14 mouse cellular contexts compared by ENCODE assay signal in the genomic region with DNA sequence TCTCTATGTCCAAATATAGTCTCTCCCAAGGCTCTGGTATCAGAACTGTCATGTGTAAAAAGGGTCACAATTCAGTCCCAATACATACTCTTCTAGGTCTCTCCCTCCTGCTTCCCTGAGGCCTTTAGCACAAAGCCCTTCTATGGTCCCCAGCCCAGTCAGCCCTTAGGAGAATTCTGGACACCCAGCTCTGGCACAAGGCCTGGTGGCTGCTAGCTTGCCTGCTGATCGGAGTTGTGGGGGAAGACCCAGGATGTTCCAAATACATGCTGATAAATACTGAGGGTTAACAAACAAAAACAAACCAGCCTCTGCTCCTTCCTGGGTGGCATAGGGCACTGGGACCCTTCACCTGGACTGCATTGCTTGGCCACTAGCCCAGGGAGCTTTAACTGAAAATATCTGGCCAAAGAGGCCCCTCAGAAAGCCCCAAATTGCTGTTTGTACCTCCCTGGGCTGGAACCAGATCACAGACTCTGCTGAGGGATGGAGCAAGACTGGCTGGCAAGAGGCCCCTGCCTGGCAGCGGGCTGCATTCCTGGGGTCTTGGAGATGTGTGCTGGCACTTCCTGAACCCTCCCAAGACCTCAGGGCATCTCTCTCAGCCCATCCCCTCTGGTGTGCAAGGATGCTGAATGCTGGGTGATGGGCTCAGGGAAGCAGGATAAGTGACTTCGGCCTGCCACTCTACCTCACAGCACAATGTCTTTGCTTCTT.
DNase-seq lines count a peak whose midpoint lies in the region; ATAC-seq and TF ChIP-seq lines count a peak whose summit lies in the region.
"Had no signal": no experiment of that assay in that cellular context is flagged by ENCODE, and none has a peak within 500 bp of the region (broad histone marks: within the 10 kb centered on the region; RNA-seq: fewer than 3 reads in every experiment).

No protein-coding gene starts in this region.

- H3K9me3 ChIP-seq in neural tube, embryonic 15.5 days (replicated peaks), result no peaks in the 10 kb centered on the region
- H3K9me3 ChIP-seq: heart, embryonic 13.5 days; liver, embryonic 13.5 days had no signal

- peaks cover 6% of the 10 kb centered on the region; the same call in 1 of the 2 replicates for H3K4me1 ChIP-seq in neural tube, embryonic 15.5 days

- no peak for TF ChIP-seq CTCF in left cerebral cortex, adult 2 months (IDR thresholded peaks at IDR 0.05)

- H3K36me3 ChIP-seq in neural tube, embryonic 15.5 days, result no peaks in the 10 kb centered on the region
- H3K36me3 ChIP-seq: heart, embryonic 13.5 days; liver, embryonic 13.5 days had no signal

- H3K9ac ChIP-seq in neural tube, embryonic 15.5 days (replicated peaks), result no peak overlapping the region
- H3K9ac ChIP-seq: heart, embryonic 13.5 days; liver, embryonic 13.5 days had no signal

- no peak overlapping the region for H3K4me3 ChIP-seq in left cerebral cortex, adult 2 months
- H3K4me3 ChIP-seq in neural tube, embryonic 15.5 days (replicated peaks), result no peak overlapping the region
- H3K4me3 ChIP-seq: heart, embryonic 13.5 days; liver, embryonic 13.5 days had no signal

- WGBS in neural tube, embryonic 15.5 days, result 77% methylated on average over 3 of the region's 3 CpGs

- no peak for ATAC-seq in frontal cortex, adult (ENCODE audit: low TSS enrichment)
- ATAC-seq in neural tube, embryonic 15.5 days (ENCODE audit: low FRiP score), result peak; percentile 50; the same call in 1 of the 2 replicates

- peak; percentile 13 to 31 for DNase-seq in frontal cortex, adult 2 months (ENCODE audit: extremely low spot score in 1 of 2, low spot score in 1 of 2)
- DNase-seq in left cerebral cortex, postnatal 4 days, result peak; percentile 82
- no peak for DNase-seq in left cerebral cortex, adult 2 months (ENCODE audit: extremely low spot score in 1 of 2, low spot score in 2 of 2)
- DNase-seq in thymus, postnatal 4 days, result peak; percentile 24
- DNase-seq in thymus, postnatal 25 days, result no peak
- DNase-seq in thymus, postnatal 14 days, result no peak
- DNase-seq: cerebellum, adult 8-10 months; embryo, embryonic 11 days; gastrocnemius, postnatal 14 days; kidney, adult 9 months; liver, embryonic 13.5 days had no signal

- H3K27ac ChIP-seq in left cerebral cortex, adult 2 months, result no peak overlapping the region
- H3K27ac ChIP-seq in neural tube, embryonic 15.5 days (replicated peaks), result no peak overlapping the region
- H3K27ac ChIP-seq: heart, embryonic 13.5 days; liver, embryonic 13.5 days had no signal

- intact Hi-C loops in left cerebral cortex, postnatal 4 days (cut with DNase I), result no loop called here
- intact Hi-C loops in left cerebral cortex, adult 2 months (cut with DNase I), result no loop called here

- H3K4me2 ChIP-seq in neural tube, embryonic 15.5 days, result no peak overlapping the region
- H3K4me2 ChIP-seq: heart, embryonic 13.5 days; liver, embryonic 13.5 days had no signal

- no peaks in the 10 kb centered on the region for H3K27me3 ChIP-seq in neural tube, embryonic 15.5 days (replicated peaks)
- H3K27me3 ChIP-seq: heart, embryonic 13.5 days; liver, embryonic 13.5 days had no signal

Comparison
In these comparisons a context has a peak if more than half of its experiments do, and no peak if none do; other contexts are left out.
1. DNase-seq: peak in frontal cortex, adult 2 months (2 of 2), left cerebral cortex, postnatal 4 days (single experiment) and thymus, postnatal 4 days (single experiment); none in left cerebral cortex, adult 2 months (0 of 2), thymus, postnatal 25 days (single experiment) and thymus, postnatal 14 days (single experiment).